Mouse (Mus musculus): ENCODE measurements around the gene Aqp8. TPM values are rescaled to one million over a fixed set of nuclear protein-coding genes. Genes with fewer than 3 reads are reported as not detected.

The Aqp8 gene
- polyA plus RNA-seq, 1 experiment from 2014 or later: not detected

DNA sequence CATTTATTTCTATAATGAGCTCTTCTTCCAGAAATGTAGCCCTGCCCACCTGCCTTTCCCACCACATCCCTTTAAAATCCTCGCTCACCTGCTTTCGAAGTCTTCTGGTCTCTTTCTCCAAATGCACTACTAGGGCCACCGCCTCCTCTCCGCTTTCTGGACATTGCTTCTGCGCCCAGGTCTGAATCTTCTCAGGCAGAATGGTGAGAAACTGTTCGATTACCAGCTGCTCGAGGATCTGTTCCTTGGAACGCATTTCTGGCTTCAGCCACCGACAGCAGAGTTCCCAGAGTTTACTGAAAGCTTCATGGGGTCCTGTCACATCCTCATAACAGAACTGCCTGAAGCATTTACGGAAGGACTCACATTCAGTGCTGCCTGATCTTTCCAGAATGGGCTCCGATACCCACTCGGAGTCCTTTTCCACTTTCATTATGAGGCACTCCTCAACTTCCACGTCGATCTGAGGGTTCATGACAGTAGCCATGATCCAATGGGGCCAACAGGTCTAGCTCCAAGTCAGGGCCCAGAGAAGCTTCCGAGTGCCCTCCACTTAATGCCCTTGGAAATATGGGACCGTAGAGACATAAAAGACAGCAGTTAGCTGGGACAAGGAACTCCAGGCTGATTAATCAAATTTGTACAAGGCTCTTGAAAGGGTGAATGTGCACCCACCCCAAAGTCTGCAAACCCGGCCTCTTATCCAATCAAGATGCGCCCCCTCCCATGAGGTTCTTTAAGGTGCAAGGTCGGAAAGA lies 37.6 kb downstream of the Aqp8 start:
- peak overlapping the region; percentile 45; the same call in 1 of the 2 replicates for H3K9ac ChIP-seq
- WGBS: 35% methylated on average over 19 of the region's 19 CpGs
- no peaks in the 10 kb centered on the region for H3K27me3 ChIP-seq
- H3K9me3 ChIP-seq: no peaks in the 10 kb centered on the region
- H3K36me3 ChIP-seq: 0 out of 2 replicates have a peak, but pooled peaks cover 4% of the 10 kb centered on the region
- 0 out of 2 replicates have a peak overlapping the region, but pooled peaks have one; percentile 43 for H3K27ac ChIP-seq
- no peak for ATAC-seq (ENCODE audit: insufficient number of reproducible peaks, low FRiP score, low TSS enrichment, low read depth)
- H3K4me3 ChIP-seq: peak overlapping the region; percentile 65
- H3K4me2 ChIP-seq: peak overlapping the region; percentile 94
- H3K4me1 ChIP-seq: peaks cover 19% of the 10 kb centered on the region

DNA sequence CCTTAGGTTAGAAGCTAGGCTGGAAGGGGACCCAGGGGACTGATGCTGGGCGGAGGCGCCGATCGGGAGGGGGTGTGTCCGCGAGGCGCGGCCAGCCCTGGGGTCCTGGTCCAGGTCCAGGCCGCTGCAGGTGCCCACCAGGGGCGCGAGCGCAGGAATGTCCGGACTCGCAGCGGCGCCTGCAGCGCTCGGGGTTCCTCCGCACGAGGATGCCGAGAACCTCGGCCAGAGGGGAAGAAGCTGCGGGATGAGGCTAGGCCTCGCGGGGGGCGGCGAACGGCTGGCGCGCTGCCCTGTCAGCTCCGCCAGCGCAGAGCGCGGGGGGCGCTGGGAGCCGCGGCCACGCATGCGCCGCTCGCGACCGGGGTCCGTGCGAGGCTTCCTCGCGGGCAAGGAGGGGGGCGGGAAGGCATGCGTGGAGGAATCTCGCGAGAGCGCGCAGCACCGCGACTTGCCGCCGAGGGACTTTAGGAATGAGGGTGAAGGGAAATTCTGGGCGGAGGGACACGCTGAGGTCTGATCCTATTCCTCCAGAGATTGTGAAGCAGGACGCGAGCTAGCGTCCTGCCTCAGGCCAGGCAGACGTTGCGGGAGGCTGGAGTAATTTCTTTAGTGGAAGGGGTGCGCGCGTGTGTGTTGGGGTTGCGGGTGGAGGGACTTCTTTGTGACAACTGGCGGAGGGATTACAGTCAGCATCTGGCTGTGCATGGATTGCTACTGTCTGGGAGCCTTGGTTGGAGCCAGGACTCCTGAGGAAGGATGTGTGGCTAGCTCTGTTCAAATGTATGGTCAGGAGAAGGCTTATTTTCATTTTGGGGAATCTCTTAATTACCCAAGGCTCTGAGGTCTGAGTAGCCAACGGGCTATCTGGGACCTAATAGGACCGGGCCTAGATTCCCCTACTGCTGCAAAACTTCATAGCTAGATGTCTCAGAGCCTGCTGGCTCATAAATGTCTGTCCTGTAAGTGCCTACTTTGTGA lies 38.4 kb downstream of the Aqp8 start, which contains the start of gene Zkscan2:
Gene Zkscan2, minus strand, starts transcription at position 211 of the 981 bp plus-strand sequence.
- Histone ChIP-seq H3K4me3 (peak within 1 kb of the TSS; percentile 65), H3K27ac (peak within 1 kb of the TSS; percentile 43; the same call in 1 of the 2 replicates)

DNA sequence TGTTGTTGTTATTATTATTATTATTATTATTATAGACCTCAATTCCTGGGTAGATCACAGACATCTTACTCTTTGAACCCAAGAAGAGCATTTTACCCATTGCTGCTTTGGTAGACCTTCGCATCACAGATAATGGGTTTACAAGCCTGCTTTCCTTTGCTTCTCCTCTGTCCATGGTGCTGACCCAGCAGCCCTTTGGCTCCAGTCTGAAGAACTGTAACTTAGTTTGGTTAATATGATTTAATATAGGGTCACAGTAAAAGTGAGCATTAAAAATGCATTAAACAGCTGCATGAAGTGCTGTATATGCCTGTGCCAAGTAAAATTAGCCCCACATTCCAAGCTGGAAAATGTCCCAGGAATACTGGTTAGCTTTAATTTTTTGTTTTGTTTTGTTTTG lies 41.3 kb downstream of the Aqp8 start:
- 14% methylated on average over 1 of the region's 1 CpGs for WGBS
- Histone ChIP-seq H3K4me2 (no peak overlapping the region), H3K27ac (no peak overlapping the region), H3K9ac (no peak overlapping the region), H3K9me3 (no peaks in the 10 kb centered on the region), H3K4me1 (peaks cover 19% of the 10 kb centered on the region), H3K36me3 (no peaks in the 10 kb centered on the region), H3K4me3 (no peak overlapping the region), H3K27me3 (no peaks in the 10 kb centered on the region)
- ATAC-seq (ENCODE audit: insufficient number of reproducible peaks, low FRiP score, low TSS enrichment, low read depth): no peak

More for the DNA sequence above, 38.4 kb downstream of the Aqp8 start, which contains the start of gene Zkscan2:
- H3K4me2 ChIP-seq: peak within 1 kb of the TSS; percentile 94
- peak; percentile 82 for ATAC-seq (ENCODE audit: insufficient number of reproducible peaks, low FRiP score, low TSS enrichment, low read depth)
- H3K36me3 ChIP-seq: 0 out of 2 replicates have a peak, but pooled peaks cover 4% of the 10 kb centered on the region
- H3K27me3 ChIP-seq: no peaks in the 10 kb centered on the region
- peak within 1 kb of the TSS; percentile 45; the same call in 1 of the 2 replicates for H3K9ac ChIP-seq
- H3K4me1 ChIP-seq: peaks cover 19% of the 10 kb centered on the region
- H3K9me3 ChIP-seq: no peaks in the 10 kb centered on the region
- WGBS: 2% methylated on average over 66 of the region's 71 CpGs

DNA sequence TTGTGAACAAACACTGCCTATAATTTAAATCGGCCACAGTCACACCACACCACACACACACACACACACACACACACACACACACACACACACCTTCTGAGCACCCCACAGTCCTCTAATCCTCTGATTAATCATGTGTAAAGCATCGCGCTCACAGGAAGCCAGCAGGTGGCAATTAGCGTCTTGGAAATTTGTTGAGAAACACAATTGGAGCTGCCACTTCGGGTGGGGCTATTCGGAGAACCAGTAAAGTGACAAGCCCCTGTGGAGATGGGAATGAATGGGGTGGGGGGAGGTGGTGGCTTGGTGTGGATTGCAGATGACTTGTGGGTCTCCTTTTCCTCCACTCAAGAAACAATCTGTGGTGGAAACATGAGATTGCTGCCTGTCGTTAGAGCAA lies 45.9 kb downstream of the Aqp8 start:
- 67% methylated on average over 7 of the region's 7 CpGs for WGBS
- no peaks in the 10 kb centered on the region for H3K27me3 ChIP-seq
- no peaks in the 10 kb centered on the region for H3K36me3 ChIP-seq
- no peak for ATAC-seq (ENCODE audit: insufficient number of reproducible peaks, low FRiP score, low TSS enrichment, low read depth)
- no peak overlapping the region for H3K27ac ChIP-seq
- H3K9me3 ChIP-seq: no peaks in the 10 kb centered on the region
- no peaks in the 10 kb centered on the region for H3K4me1 ChIP-seq
- no peak overlapping the region for H3K9ac ChIP-seq
- H3K4me2 ChIP-seq: no peak overlapping the region
- H3K4me3 ChIP-seq: no peak overlapping the region

Other genes with a start within 250 kb of the Aqp8 start
- gene Slc5a11, start 247.5 kb upstream of the Aqp8 start, polyA plus RNA-seq (2015; fragmentation: Nextera tagmentation; extraction: Ambion mirVana): not detected in 2 replicates
- 41.1 and 42.8 TPM in 2 replicates for gene Lcmt1, start 92.5 kb upstream of the Aqp8 start, polyA plus RNA-seq (2015; fragmentation: Nextera tagmentation; extraction: Ambion mirVana)
- 19.6 and 21.9 TPM in 2 replicates for gene Arhgap17, start 92.4 kb upstream of the Aqp8 start, polyA plus RNA-seq (2015; fragmentation: Nextera tagmentation; extraction: Ambion mirVana)
- 1.6 and 2.2 TPM in 2 replicates for gene Zkscan2, start 38.2 kb downstream of the Aqp8 start, polyA plus RNA-seq (2015; fragmentation: Nextera tagmentation; extraction: Ambion mirVana)